Mouse (Mus musculus) CH12.LX (cell line): ENCODE data around the gene Apol7e. TPM values are rescaled to one million over a fixed set of nuclear protein-coding genes. Genes with fewer than 3 reads are reported as not detected.

Experiments used
- polyA plus RNA-seq: library from polyadenylated mRNA; unstranded; fragments of >175 nt; gene quantifications from 2 replicates; pipeline ENCODE4 v1.2.1, GENCODE M21; 2012; ENCODE audit warnings: low read depth; ENCODE audit not compliant: insufficient read length
- total RNA-seq, 2 experiments: library from RNA; depleted of rRNA; stranded (reverse); fragments of 300-350 nt in 1 of 2; fragments of >200 nt in 1 of 2; gene quantifications; 2 replicates each; pipeline ENCODE4 v1.2.3; 2012 to 2014

Apol7e gene
- total and polyA plus RNA-seq, 3 experiments: not detected

Other genes starting within 250 kb of the Apol7e start
- gene Apol10a, start 221.8 kb upstream of the Apol7e start, total RNA-seq (2012; rRNA removed): not detected in 2 replicates
- gene Apol10a, start 221.8 kb upstream of the Apol7e start, total RNA-seq (2014; rRNA removed): not detected in 2 replicates
- gene Apol10a, start 221.8 kb upstream of the Apol7e start, polyA plus RNA-seq: not detected in 2 replicates
- gene Apol11a, start 190.6 kb upstream of the Apol7e start, total RNA-seq (2012; rRNA removed): not detected in 2 replicates
- gene Apol11a, start 190.6 kb upstream of the Apol7e start, total RNA-seq (2014; rRNA removed): not detected in 2 replicates
- gene Apol11a, start 190.6 kb upstream of the Apol7e start, polyA plus RNA-seq: not detected in 2 replicates
- gene Apol7c, start 165.5 kb upstream of the Apol7e start, total RNA-seq (2012; rRNA removed): not detected in 2 replicates
- gene Apol7c, start 165.5 kb upstream of the Apol7e start, total RNA-seq (2014; rRNA removed): not detected in 2 replicates
- 0.17 and 0.37 TPM in 2 replicates for gene Apol7c, start 165.5 kb upstream of the Apol7e start, polyA plus RNA-seq
- gene 1700025B11Rik, start 137.0 kb upstream of the Apol7e start, total RNA-seq (2012; rRNA removed): not detected in 2 replicates
- gene 1700025B11Rik, start 137.0 kb upstream of the Apol7e start, total RNA-seq (2014; rRNA removed): not detected in 2 replicates
- not detected in 2 replicates for gene 1700025B11Rik, start 137.0 kb upstream of the Apol7e start, polyA plus RNA-seq
- 2.3 and 2.9 TPM in 2 replicates for gene Apol10b, start 102.7 kb upstream of the Apol7e start, total RNA-seq (2012; rRNA removed)
- 4.9 and 5.2 TPM in 2 replicates for gene Apol10b, start 102.7 kb upstream of the Apol7e start, total RNA-seq (2014; rRNA removed)
- 3.6 and 4.3 TPM in 2 replicates for gene Apol10b, start 102.7 kb upstream of the Apol7e start, polyA plus RNA-seq
- gene Gm36245, start 99.6 kb upstream of the Apol7e start, total RNA-seq (2012; rRNA removed): not detected in 2 replicates
- not detected in 2 replicates for gene Gm36245, start 99.6 kb upstream of the Apol7e start, total RNA-seq (2014; rRNA removed)
- gene Gm36245, start 99.6 kb upstream of the Apol7e start, polyA plus RNA-seq: not detected in 2 replicates
- 0.04 and 0.08 TPM in 2 replicates for gene Apol11b, start 55.6 kb upstream of the Apol7e start, total RNA-seq (2012; rRNA removed)
- 0.26 TPM in 1 of 2 replicates, not detected in the other for gene Apol11b, start 55.6 kb upstream of the Apol7e start, total RNA-seq (2014; rRNA removed)
- gene Apol11b, start 55.6 kb upstream of the Apol7e start, polyA plus RNA-seq: 0.19 TPM in 1 of 2 replicates, not detected in the other
- gene Apol9b, start 30.2 kb downstream of the Apol7e start, total RNA-seq (2012; rRNA removed): not detected in 2 replicates
- not detected in 2 replicates for gene Apol9b, start 30.2 kb downstream of the Apol7e start, total RNA-seq (2014; rRNA removed)
- gene Apol9b, start 30.2 kb downstream of the Apol7e start, polyA plus RNA-seq: not detected in 2 replicates
- gene Apol8, start 58.1 kb downstream of the Apol7e start, total RNA-seq (2012; rRNA removed): 0.17 TPM in 1 of 2 replicates, not detected in the other
- gene Apol8, start 58.1 kb downstream of the Apol7e start, total RNA-seq (2014; rRNA removed): 0.15 and 0.84 TPM in 2 replicates
- 0.14 and 0.50 TPM in 2 replicates for gene Apol8, start 58.1 kb downstream of the Apol7e start, polyA plus RNA-seq
- gene Myh9, start 143.3 kb downstream of the Apol7e start, total RNA-seq (2012; rRNA removed): 128 and 146 TPM in 2 replicates
- 43.8 and 46.4 TPM in 2 replicates for gene Myh9, start 143.3 kb downstream of the Apol7e start, total RNA-seq (2014; rRNA removed)
- gene Myh9, start 143.3 kb downstream of the Apol7e start, polyA plus RNA-seq: 165 and 178 TPM in 2 replicates
- gene Txn2, start 230.1 kb downstream of the Apol7e start, total RNA-seq (2012; rRNA removed): 105 and 122 TPM in 2 replicates
- 16.8 and 22.4 TPM in 2 replicates for gene Txn2, start 230.1 kb downstream of the Apol7e start, total RNA-seq (2014; rRNA removed)
- gene Txn2, start 230.1 kb downstream of the Apol7e start, polyA plus RNA-seq: 188 and 209 TPM in 2 replicates